In genomic region chr2:73529356-73530330, GRCm38 (mm10) we compare ENCODE assay signal across 8 mouse cellular contexts. TPM values are rescaled to one million over a fixed set of nuclear protein-coding genes. Genes with fewer than 3 reads are reported as not detected.
DNase-seq lines count a peak whose midpoint lies in the region; ATAC-seq and TF ChIP-seq lines count a peak whose summit lies in the region.

Wipf1 (minus strand) TSS chr2:73529734.

- no peak for TF ChIP-seq POLR2A in cortical plate, adult 2 months (IDR thresholded peaks at IDR 0.05; ENCODE audit: extremely low read depth, insufficient read depth, low read length)

- H3K36me3 ChIP-seq in macrophage (ENCODE audit: inconsistent target), result no peaks in the 10 kb centered on the region

- 0 out of 2 replicates have a peak, but pooled peaks cover under 1% of the 10 kb centered on the region for H3K4me1 ChIP-seq in cortical plate, adult 2 months (ENCODE audit: control insufficient read depth, insufficient read depth, low read length)

- WGBS in macrophage (ENCODE audit: missing documents), result 11% methylated on average over 60 of the region's 66 CpGs

- H3K79me2 ChIP-seq in macrophage (ENCODE audit: inconsistent target), result peaks cover 45% of the 10 kb centered on the region

- peak within 1 kb of the TSS; percentile 59 for H3K27ac ChIP-seq in cortical plate, adult 2 months (ENCODE audit: insufficient read depth, low read length)
- peak within 1 kb of the TSS; percentile 46 for H3K27ac ChIP-seq in macrophage

- ATAC-seq in erythroid progenitor cell, adult 5-6 weeks (replicated peaks; ENCODE audit: low FRiP score, poor library complexity, severe bottlenecking), result no peak

- no peak for TF ChIP-seq CTCF in cortical plate, adult 2 months (IDR thresholded peaks at IDR 0.05; ENCODE audit: extremely low read depth, insufficient read depth, low read length)

- peak within 1 kb of the TSS; percentile 44 for H3K4me3 ChIP-seq in cortical plate, adult 2 months (ENCODE audit: insufficient read depth, low read length)
- peak within 1 kb of the TSS; percentile 45 for H3K4me3 ChIP-seq in macrophage (ENCODE audit: inconsistent target)

- peak; percentile 86 to 87 for DNase-seq in adrenal gland, adult 18-20 months (ENCODE audit: low spot score in 2 of 2)
- DNase-seq in gastrocnemius, postnatal 25 days, result peak; percentile 88
- DNase-seq in induced T-regulatory cell, adult 2 months (ENCODE audit: low read depth), result peak; percentile 39
- DNase-seq in left cerebral cortex, adult 8-10 months (ENCODE audit: low spot score in 2 of 2), result peak; percentile 43 to 53
- peak; percentile 51 to 67 for DNase-seq in right cerebral cortex, adult 2 months (ENCODE audit: low spot score in 2 of 2)

RNA-seq across cellular contexts. Expression of gene Wipf1, which starts in this region (rescaled TPM):
- total RNA-seq in adrenal gland, adult 18-20 months (2021), result 10 to 100 TPM; 14.6 to 16.3 TPM
- 5.4 and 7.4 TPM in 2 replicates for polyA plus RNA-seq in cortical plate, adult 2 months (2012; rRNA removed)
- total RNA-seq in gastrocnemius, postnatal 25 days (2021), result 10 to 100 TPM; 11.2 to 11.5 TPM
- total RNA-seq in left cerebral cortex, adult 8-10 months (2022), result 10 to 100 TPM in 2 of 4 experiments, 1 to 10 TPM in 2; 9.3 to 16.6 (median 12.8) TPM
- 10 to 100 TPM in 23 of 26 experiments, 1 to 10 TPM in 3; 8.0 to 83.3 (median 47.4) TPM for total RNA-seq in macrophage (2018; cell fraction: chromatin; rRNA removed)
- 100 to 1,000 TPM in 24 of 26 experiments, 10 to 100 TPM in 2; 77.5 to 181 (median 157) TPM for total RNA-seq in macrophage (2018; cell fraction: cytosol; rRNA removed)
- 100 to 1,000 TPM in 9 of 26 experiments, 10 to 100 TPM in 17; 21.7 to 134 (median 75.1) TPM for total RNA-seq in macrophage (2018; cell fraction: nucleus; rRNA removed)
- polyA plus RNA-seq in macrophage (2018), result 121 to 170 TPM (median 129 TPM) in 3 replicates
- 12.6 and 13.3 TPM in 2 replicates for total RNA-seq in erythroid progenitor cell, adult 5-6 weeks (2015; ENCODE audit: low replicate concordance)
- 3.6 and 3.7 TPM in 2 replicates for total RNA-seq in erythroid progenitor cell, adult 5-6 weeks (2017; ENCODE audit: low replicate concordance)

Comparison
In these comparisons a context has a peak if more than half of its experiments do, and no peak if none do; other contexts are left out.
1. RNA of gene Wipf1 (polyA plus RNA-seq): 121 to 170 TPM in macrophage; 5.4 to 7.4 TPM in cortical plate, adult 2 months; every median in the first group is over 10 times any median in the second.
2. Peak in every context shown above with its lines, with median percentiles within 50 percentile points of each other: DNase-seq.